Mouse (Mus musculus) heart, embryonic 10.5 days (tissue): ENCODE data around the gene B4galnt3. TPM values are rescaled to one million over a fixed set of nuclear protein-coding genes. Genes with fewer than 3 reads are reported as not detected.
A peak's percentile ranks its signal among the peaks of the same experiment; 100 is the strongest.

ENCODE experiments used
- DNase-seq: peaks from one replicate; pipeline ENCODE4 v3.0.0-alpha.2; 2017; ENCODE audit warnings: low spot score
- H3K27ac ChIP-seq: fragments of 300-500 bp; sonication (generic); 2 replicates; pipeline ENCODE4 v1.5.1; 2016; ENCODE audit warnings: mild to moderate bottlenecking
- H3K27me3 ChIP-seq: fragments of 300-500 bp; sonication (generic); 2 replicates; pipeline ENCODE4 v1.6.1; 2016; ENCODE audit warnings: mild to moderate bottlenecking; ENCODE audit not compliant: poor library complexity, insufficient read depth, severe bottlenecking
- H3K36me3 ChIP-seq: fragments of 300-500 bp; sonication (generic); 2 replicates; pipeline ENCODE4 v1.6.1; 2016; ENCODE audit warnings: mild to moderate bottlenecking, moderate library complexity
- H3K4me1 ChIP-seq: fragments of 300-500 bp; sonication (generic); 2 replicates; pipeline ENCODE4 v1.6.1; 2016; ENCODE audit warnings: mild to moderate bottlenecking
- H3K4me3 ChIP-seq: fragments of 300-500 bp; sonication (generic); 2 replicates; pipeline ENCODE4 v1.5.1; 2016; ENCODE audit warnings: mild to moderate bottlenecking, moderate library complexity
- H3K9me3 ChIP-seq: fragments of 300-500 bp; sonication (generic); 2 replicates; pipeline ENCODE4 v1.6.1; 2016; ENCODE audit warnings: mild to moderate bottlenecking, moderate library complexity
- WGBS: fragments of 180-500 bp; shearing (Covaris S2); methylation state at CpG from one replicate; pipeline ENCODE4 v1.1.7; 2016; 5-methylcytosine and 5-hydroxymethylcytosine counted together
- polyA plus RNA-seq: library from polyadenylated mRNA; unstranded; fragments of >200 nt; fragmentation: Nextera tagmentation; extraction: Ambion mirVana; gene quantifications from 2 replicates; pipeline ENCODE4 v1.2.1, GENCODE M21; 2016

The B4galnt3 gene
- polyA plus RNA-seq: 0.40 and 0.79 TPM in 2 replicates

GRCm38 (mm10) chr6:120294056-120294784 is at the start of gene B4galnt3, which contains the start of gene D330020A13Rik:
B4galnt3 (minus strand) TSS chr6:120294559.
D330020A13Rik (plus strand) TSS chr6:120294364.
- Histone ChIP-seq H3K4me1 (peaks cover 15% of the 10 kb centered on the region), H3K9me3 (no peaks in the 10 kb centered on the region), H3K4me3 (peak within 1 kb of the TSS; percentile 84), H3K27me3 (peaks cover 37% of the 10 kb centered on the region), H3K36me3 (no peaks in the 10 kb centered on the region), H3K27ac (peak within 1 kb of the TSS; percentile 82)
- WGBS: under 1% methylated on average over 78 of the region's 79 CpGs
- DNase-seq: no peak

GRCm38 (mm10) chr6:120343992-120344391 is 49.6 kb upstream of the B4galnt3 start:
- Histone ChIP-seq H3K9me3 (no peaks in the 10 kb centered on the region), H3K27ac (no peak overlapping the region), H3K4me3 (no peak overlapping the region), H3K4me1 (no peaks in the 10 kb centered on the region), H3K27me3 (no peaks in the 10 kb centered on the region), H3K36me3 (peaks cover 90% of the 10 kb centered on the region)
- WGBS: 76% methylated on average over 1 of the region's 1 CpGs
- DNase-seq: no peak

- Histone ChIP-seq H3K27ac (no peak overlapping the region), H3K4me1 (no peaks in the 10 kb centered on the region), H3K9me3 (no peaks in the 10 kb centered on the region), H3K27me3 (no peaks in the 10 kb centered on the region), H3K4me3 (no peak overlapping the region), H3K36me3 (peaks cover 89% of the 10 kb centered on the region)
- 77% methylated on average over 2 of the region's 2 CpGs for WGBS
- no peak for DNase-seq
These were observed 38.0 kb upstream of the B4galnt3 start for GRCm38 (mm10) chr6:120332351-120332750.

- peak; percentile 79 for DNase-seq
These were observed 30.1 kb upstream of the B4galnt3 start for GRCm38 (mm10) chr6:120324295-120324927.

GRCm38 (mm10) chr6:120320369-120320768 is 26.0 kb upstream of the B4galnt3 start:
- Histone ChIP-seq H3K27ac (no peak overlapping the region), H3K9me3 (no peaks in the 10 kb centered on the region), H3K4me1 (no peaks in the 10 kb centered on the region), H3K27me3 (no peaks in the 10 kb centered on the region), H3K4me3 (no peak overlapping the region), H3K36me3 (peaks cover 9% of the 10 kb centered on the region)
- WGBS: 53% methylated on average over 2 of the region's 2 CpGs
- DNase-seq: no peak

More at GRCm38 (mm10) chr6:120324295-120324927, 30.1 kb upstream of the B4galnt3 start:
- Histone ChIP-seq H3K27ac (no peak overlapping the region), H3K36me3 (peaks cover 28% of the 10 kb centered on the region), H3K4me1 (no peaks in the 10 kb centered on the region), H3K4me3 (no peak overlapping the region), H3K9me3 (no peaks in the 10 kb centered on the region), H3K27me3 (no peaks in the 10 kb centered on the region)
- 29% methylated on average over 6 of the region's 6 CpGs for WGBS

GRCm38 (mm10) chr6:120319129-120319528 is 24.8 kb upstream of the B4galnt3 start:
- DNase-seq: no peak
- WGBS: 83% methylated on average over 9 of the region's 9 CpGs
- H3K9me3 ChIP-seq: no peaks in the 10 kb centered on the region

GRCm38 (mm10) chr6:120318303-120318940 is 24.1 kb upstream of the B4galnt3 start:
- Histone ChIP-seq H3K27me3 (no peaks in the 10 kb centered on the region), H3K4me1 (no peaks in the 10 kb centered on the region), H3K9me3 (no peaks in the 10 kb centered on the region), H3K36me3 (no peaks in the 10 kb centered on the region), H3K4me3 (no peak overlapping the region), H3K27ac (no peak overlapping the region)
- 77% methylated on average over 11 of the region's 11 CpGs for WGBS
- DNase-seq: no peak

More at GRCm38 (mm10) chr6:120319129-120319528, 24.8 kb upstream of the B4galnt3 start:
- Histone ChIP-seq H3K4me3 (no peak overlapping the region), H3K36me3 (no peaks in the 10 kb centered on the region), H3K4me1 (no peaks in the 10 kb centered on the region), H3K27ac (no peak overlapping the region), H3K27me3 (no peaks in the 10 kb centered on the region)

- Histone ChIP-seq H3K4me3 (no peak overlapping the region), H3K36me3 (no peaks in the 10 kb centered on the region), H3K9me3 (no peaks in the 10 kb centered on the region), H3K27ac (no peak overlapping the region), H3K4me1 (peaks cover 18% of the 10 kb centered on the region), H3K27me3 (no peaks in the 10 kb centered on the region)
- no peak for DNase-seq
- 80% methylated on average over 5 of the region's 5 CpGs for WGBS
These were observed 18.1 kb upstream of the B4galnt3 start for GRCm38 (mm10) chr6:120312443-120312842.

- no peaks in the 10 kb centered on the region for H3K27me3 ChIP-seq
- no peaks in the 10 kb centered on the region for H3K36me3 ChIP-seq
- H3K4me3 ChIP-seq: no peak overlapping the region
- peaks cover 18% of the 10 kb centered on the region for H3K4me1 ChIP-seq
- 20% methylated on average over 3 of the region's 3 CpGs for WGBS
- no peaks in the 10 kb centered on the region for H3K9me3 ChIP-seq
- peak overlapping the region; percentile 53; the same call in 1 of the 2 replicates for H3K27ac ChIP-seq
- peak; percentile 83 for DNase-seq
These were observed 15.4 kb upstream of the B4galnt3 start for GRCm38 (mm10) chr6:120309787-120310186.

- 43% methylated on average over 9 of the region's 9 CpGs for WGBS
- no peak overlapping the region for H3K4me3 ChIP-seq
- no peaks in the 10 kb centered on the region for H3K36me3 ChIP-seq
- no peak for DNase-seq
- no peaks in the 10 kb centered on the region for H3K27me3 ChIP-seq
- no peaks in the 10 kb centered on the region for H3K9me3 ChIP-seq
- H3K4me1 ChIP-seq: peaks cover 18% of the 10 kb centered on the region
- H3K27ac ChIP-seq: peak overlapping the region; percentile 53; the same call in 1 of the 2 replicates
These were observed 15.0 kb upstream of the B4galnt3 start for GRCm38 (mm10) chr6:120309338-120309737.

GRCm38 (mm10) chr6:120306859-120307594 is 12.7 kb upstream of the B4galnt3 start:
- H3K27ac ChIP-seq: no peak overlapping the region
- peaks cover 5% of the 10 kb centered on the region; the same call in 1 of the 2 replicates for H3K27me3 ChIP-seq
- DNase-seq: no peak
- WGBS: 86% methylated on average over 3 of the region's 3 CpGs
- H3K4me1 ChIP-seq: peaks cover 18% of the 10 kb centered on the region
- H3K36me3 ChIP-seq: no peaks in the 10 kb centered on the region
- H3K4me3 ChIP-seq: no peak overlapping the region
- H3K9me3 ChIP-seq: no peaks in the 10 kb centered on the region

GRCm38 (mm10) chr6:120302755-120303316 is 8.5 kb upstream of the B4galnt3 start:
- DNase-seq: no peak
- no peaks in the 10 kb centered on the region for H3K9me3 ChIP-seq
- H3K27me3 ChIP-seq: peaks cover 12% of the 10 kb centered on the region; the same call in 1 of the 2 replicates
- H3K4me3 ChIP-seq: peak overlapping the region; percentile 40
- peaks cover 4% of the 10 kb centered on the region; the same call in 1 of the 2 replicates for H3K4me1 ChIP-seq
- peak overlapping the region; percentile 59; the same call in 1 of the 2 replicates for H3K27ac ChIP-seq
- H3K36me3 ChIP-seq: no peaks in the 10 kb centered on the region
- WGBS: 12% methylated on average over 16 of the region's 16 CpGs
